Mouse (Mus musculus) stomach, embryonic 16.5 days (tissue): Measurements from ENCODE around the gene Itk. TPM values are rescaled to one million over a fixed set of nuclear protein-coding genes. Genes with fewer than 3 reads are reported as not detected.

ENCODE experiments used
- ATAC-seq: fragments of 200-750 bp; cut with Nextera tagmentation; 2 replicates; pipeline ENCODE4 v1.8.0; 2017; ENCODE audit warnings: moderate number of reproducible peaks, moderate TSS enrichment; ENCODE audit not compliant: insufficient read depth, low FRiP score
- H3K27ac ChIP-seq: fragments of 300-500 bp; sonication (generic); 2 replicates; pipeline ENCODE4 v1.5.1; 2014; ENCODE audit warnings: low read length
- H3K27me3 ChIP-seq: fragments of 300-500 bp; sonication (generic); 2 replicates; pipeline ENCODE4 v1.6.1; 2014; ENCODE audit warnings: low read length, control low read depth, mixed read lengths; ENCODE audit not compliant: control insufficient read depth, insufficient read depth
- H3K36me3 ChIP-seq: fragments of 300-500 bp; sonication (generic); 2 replicates; pipeline ENCODE4 v1.6.1; 2014; ENCODE audit warnings: low read length; ENCODE audit not compliant: control insufficient read depth, insufficient read depth
- H3K4me1 ChIP-seq: fragments of 300-500 bp; sonication (generic); 2 replicates; pipeline ENCODE4 v1.6.1; 2014; ENCODE audit warnings: low read length, control low read depth, mixed read lengths; ENCODE audit not compliant: control insufficient read depth, insufficient read depth
- H3K4me2 ChIP-seq: fragments of 300-500 bp; sonication (generic); 2 replicates; pipeline ENCODE4 v1.6.1; 2014; ENCODE audit warnings: low read depth, low read length, mixed read lengths
- H3K4me3 ChIP-seq: fragments of 300-500 bp; sonication (generic); replicated peaks from 2 replicates; pipeline ENCODE4 v1.5.1; 2014; ENCODE audit warnings: mild to moderate bottlenecking, low read length
- H3K9ac ChIP-seq: fragments of 300-500 bp; sonication (generic); 2 replicates; pipeline ENCODE4 v1.6.1; 2014; ENCODE audit warnings: low read length
- H3K9me3 ChIP-seq: fragments of 300-500 bp; sonication (generic); replicated peaks from 2 replicates; pipeline ENCODE4 v1.6.1; 2016; ENCODE audit warnings: low read length, control low read depth; ENCODE audit not compliant: control insufficient read depth
- WGBS: fragments of 180-500 bp; shearing (Covaris S2); extraction: QIAGEN DNeasy Blood & Tissue Kit; methylation state at CpG from one replicate; pipeline ENCODE4 v1.1.7; 2014; 5-methylcytosine and 5-hydroxymethylcytosine counted together
- polyA plus RNA-seq: library from polyadenylated mRNA; unstranded; fragments of >200 nt; fragmentation: Nextera tagmentation; extraction: Ambion mirVana; gene quantifications from 2 replicates; pipeline ENCODE4 v1.2.1, GENCODE M21; 2015

Itk gene
- polyA plus RNA-seq, 1 experiment from 2014 or later = 0.49 TPM

- Histone ChIP-seq H3K27me3 (no peaks in the 10 kb centered on the region), H3K4me1 (no peaks in the 10 kb centered on the region), H3K27ac (no peak overlapping the region), H3K36me3 (no peaks in the 10 kb centered on the region), H3K9ac (no peak overlapping the region), H3K9me3 (no peaks in the 10 kb centered on the region), H3K4me2 (no peak overlapping the region), H3K4me3 (no peak overlapping the region)
- no peak for ATAC-seq
- WGBS = 86% methylated on average over 5 of the region's 5 CpGs
Measured at GRCm38 (mm10) chr11:46282612-46283011, 106.7 kb downstream of the Itk start.

- H3K27me3 ChIP-seq = no peaks in the 10 kb centered on the region
- H3K27ac ChIP-seq = no peak overlapping the region
- ATAC-seq = no peak
- H3K4me2 ChIP-seq = no peak overlapping the region
- H3K9me3 ChIP-seq = no peaks in the 10 kb centered on the region
- H3K4me1 ChIP-seq = no peaks in the 10 kb centered on the region
- no peaks in the 10 kb centered on the region for H3K36me3 ChIP-seq
- no peak overlapping the region for H3K9ac ChIP-seq
- no peak overlapping the region for H3K4me3 ChIP-seq
- WGBS = 87% methylated on average over 12 of the region's 12 CpGs
Measured at GRCm38 (mm10) chr11:46278709-46279108, 110.6 kb downstream of the Itk start.

- no peaks in the 10 kb centered on the region for H3K4me1 ChIP-seq
- WGBS = 72% methylated on average over 5 of the region's 5 CpGs
- H3K4me3 ChIP-seq = no peak overlapping the region
- no peak overlapping the region for H3K4me2 ChIP-seq
- no peak overlapping the region for H3K27ac ChIP-seq
- no peaks in the 10 kb centered on the region for H3K36me3 ChIP-seq
- no peaks in the 10 kb centered on the region for H3K9me3 ChIP-seq
- H3K27me3 ChIP-seq = no peaks in the 10 kb centered on the region
- H3K9ac ChIP-seq = no peak overlapping the region
- ATAC-seq = no peak
Measured at GRCm38 (mm10) chr11:46278140-46278539, 111.2 kb downstream of the Itk start.

- H3K27ac ChIP-seq = no peak overlapping the region
- H3K9ac ChIP-seq = no peak overlapping the region
- H3K27me3 ChIP-seq = no peaks in the 10 kb centered on the region
- H3K36me3 ChIP-seq = no peaks in the 10 kb centered on the region
- no peaks in the 10 kb centered on the region for H3K9me3 ChIP-seq
- 44% methylated on average over 5 of the region's 5 CpGs for WGBS
- no peak for ATAC-seq
- H3K4me2 ChIP-seq = no peak overlapping the region
- no peak overlapping the region for H3K4me3 ChIP-seq
- no peaks in the 10 kb centered on the region for H3K4me1 ChIP-seq
Measured at GRCm38 (mm10) chr11:46276778-46277177, 112.5 kb downstream of the Itk start.

GRCm38 (mm10) chr11:46276168-46276567 is 113.1 kb downstream of the Itk start:
- H3K4me2 ChIP-seq = no peak overlapping the region
- no peak for ATAC-seq
- no peak overlapping the region for H3K9ac ChIP-seq
- no peaks in the 10 kb centered on the region for H3K4me1 ChIP-seq
- H3K36me3 ChIP-seq = no peaks in the 10 kb centered on the region
- H3K9me3 ChIP-seq = no peaks in the 10 kb centered on the region
- H3K27me3 ChIP-seq = no peaks in the 10 kb centered on the region
- H3K4me3 ChIP-seq = no peak overlapping the region
- no peak overlapping the region for H3K27ac ChIP-seq
- WGBS = 86% methylated on average over 8 of the region's 8 CpGs

- H3K9ac ChIP-seq = no peak overlapping the region
- H3K4me2 ChIP-seq = no peak overlapping the region
- no peaks in the 10 kb centered on the region for H3K9me3 ChIP-seq
- no peak overlapping the region for H3K4me3 ChIP-seq
- H3K27ac ChIP-seq = no peak overlapping the region
- WGBS = 9% methylated on average over 6 of the region's 6 CpGs
- no peaks in the 10 kb centered on the region for H3K27me3 ChIP-seq
- no peaks in the 10 kb centered on the region for H3K4me1 ChIP-seq
- ATAC-seq = peak; percentile 62
- H3K36me3 ChIP-seq = no peaks in the 10 kb centered on the region
Measured at GRCm38 (mm10) chr11:46275302-46275701, 114.0 kb downstream of the Itk start.

Other genes with a start within 250 kb of the Itk start
- 7.8 and 10.1 TPM in 2 replicates for gene Nipal4, start 223.0 kb downstream of the Itk start, polyA plus RNA-seq
- gene Fndc9, start 154.0 kb downstream of the Itk start, polyA plus RNA-seq = 0.27 and 0.60 TPM in 2 replicates
- gene Cyfip2, start 76.7 kb downstream of the Itk start, polyA plus RNA-seq = 7.3 and 8.1 TPM in 2 replicates
- gene Fam71b, start 7.0 kb upstream of the Itk start, polyA plus RNA-seq = not detected in 2 replicates
- 49.4 and 60.3 TPM in 2 replicates for gene Med7, start 47.4 kb upstream of the Itk start, polyA plus RNA-seq
- 0.17 and 0.19 TPM in 2 replicates for gene Havcr2, start 65.4 kb upstream of the Itk start, polyA plus RNA-seq
- not detected in 2 replicates for gene Gm12169, start 134.7 kb upstream of the Itk start, polyA plus RNA-seq
- gene BC053393, start 182.0 kb upstream of the Itk start, polyA plus RNA-seq = not detected in 2 replicates
- gene Dppa1, start 239.7 kb upstream of the Itk start, polyA plus RNA-seq = not detected in 2 replicates